Mouse (Mus musculus) MN1 (cell line): Measurements from ENCODE around the gene Rftn1.

Experiments used
- DNase-seq: peaks from one replicate; pipeline ENCODE4 v3.0.0-alpha.2; 2016; ENCODE audit warnings: low spot score

Gene Rftn1

GRCm38 (mm10) chr17:50021400-50021799, 169.1 kb downstream of the Rftn1 start:
- DNase-seq = no peak

- DNase-seq = no peak
Observed at GRCm38 (mm10) chr17:50020211-50021001, 170.1 kb downstream of the Rftn1 start.

GRCm38 (mm10) chr17:50019819-50020210, 170.7 kb downstream of the Rftn1 start:
- DNase-seq = no peak

- no peak for DNase-seq
Observed at GRCm38 (mm10) chr17:50019090-50019489, 171.4 kb downstream of the Rftn1 start.

DNA sequence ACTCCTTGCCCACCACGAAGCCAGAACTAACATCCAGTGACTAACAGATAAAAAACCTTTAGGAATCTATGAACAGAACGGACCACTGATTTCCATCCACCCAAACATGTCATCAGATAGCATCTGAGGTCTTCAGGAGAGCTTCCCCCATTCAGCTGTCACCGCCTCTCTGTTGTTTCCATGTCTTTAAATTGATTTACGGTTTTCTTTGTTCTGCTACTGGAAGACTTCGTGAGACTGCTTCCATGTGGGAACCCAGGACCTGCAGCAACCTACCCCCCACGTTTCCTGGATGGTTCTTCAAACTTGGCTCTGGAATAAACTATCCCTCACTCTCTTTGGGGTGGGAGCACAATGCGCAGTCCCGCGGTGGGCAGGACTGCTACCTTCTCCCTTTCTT, 175.8 kb downstream of the Rftn1 start:
- DNase-seq = no peak

DNA sequence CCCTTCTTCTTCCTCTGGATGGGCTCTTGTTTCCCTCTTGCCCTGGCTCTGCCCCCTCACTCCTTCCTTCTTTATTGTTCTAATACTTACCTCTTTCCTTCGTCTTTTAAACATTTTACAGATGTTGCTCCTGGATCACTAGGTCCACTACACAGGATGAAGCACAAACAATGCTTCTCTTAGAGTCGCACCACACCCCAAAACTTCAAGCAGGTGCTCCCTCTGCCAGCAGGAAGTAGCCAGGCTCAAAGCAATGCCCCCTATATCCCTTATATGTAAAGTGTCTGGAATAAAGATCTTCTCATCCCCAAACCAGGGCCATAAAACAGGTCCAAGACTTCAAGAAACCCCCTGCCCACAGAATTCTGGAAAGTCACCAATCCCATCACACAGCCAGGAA, 176.6 kb downstream of the Rftn1 start:
- no peak for DNase-seq

DNA sequence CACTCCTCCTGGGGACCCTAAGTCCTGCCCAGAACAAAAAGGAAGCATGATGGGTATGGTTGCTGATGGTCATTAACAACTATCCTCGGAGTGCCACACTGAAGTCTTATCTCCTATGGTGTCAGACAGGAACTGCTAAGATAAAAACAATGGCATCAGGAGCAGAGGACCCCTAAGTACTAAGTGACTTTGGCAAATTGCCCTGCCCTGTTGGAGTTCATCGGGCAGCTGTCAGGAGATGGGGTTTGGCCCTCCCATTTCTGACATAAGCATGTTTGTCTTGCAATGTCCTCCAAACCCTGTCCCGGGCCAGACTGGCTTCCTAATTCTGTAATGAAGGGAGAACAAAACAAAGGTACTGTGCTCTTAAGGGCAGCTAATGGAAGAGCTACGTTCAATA, 180.4 kb downstream of the Rftn1 start:
- DNase-seq = no peak

DNA sequence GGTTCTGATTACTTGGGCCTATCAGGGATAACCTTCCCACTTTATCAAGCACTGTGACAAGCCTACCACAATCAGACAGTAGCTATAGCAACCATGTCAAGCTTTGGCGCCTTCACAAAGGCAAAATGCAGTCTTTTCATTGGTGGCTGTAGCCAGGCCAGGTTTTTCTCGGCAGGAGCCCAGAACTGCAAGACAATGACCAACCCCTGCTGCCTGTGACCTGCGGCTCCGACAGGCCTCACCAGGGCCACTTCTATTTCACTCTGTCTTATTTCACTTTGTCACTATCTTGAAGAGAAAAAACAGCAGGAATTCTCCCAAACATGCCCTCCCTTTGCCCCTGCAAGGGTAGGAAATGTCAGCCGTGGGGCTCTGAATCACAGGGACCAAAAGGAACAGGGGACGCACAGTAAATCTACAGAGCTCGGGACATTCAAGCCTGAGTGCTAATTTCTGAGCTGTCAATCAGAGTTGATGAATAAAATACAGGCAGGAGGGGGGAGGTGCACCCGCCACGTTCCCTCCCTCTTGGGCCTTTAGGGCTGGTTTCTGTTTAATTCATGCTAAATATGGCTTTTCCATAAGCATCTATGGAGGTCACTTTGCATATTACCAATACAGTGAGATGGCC, 183.6 kb downstream of the Rftn1 start:
- DNase-seq = no peak

GRCm38 (mm10) chr17:50006338-50006720, 184.1 kb downstream of the Rftn1 start:
- no peak for DNase-seq

- DNase-seq = no peak
Observed at GRCm38 (mm10) chr17:50003156-50003555, 187.3 kb downstream of the Rftn1 start.

GRCm38 (mm10) chr17:50002171-50002570, 188.3 kb downstream of the Rftn1 start:
- no peak for DNase-seq

GRCm38 (mm10) chr17:50001754-50002153, 188.7 kb downstream of the Rftn1 start:
- no peak for DNase-seq

DNA sequence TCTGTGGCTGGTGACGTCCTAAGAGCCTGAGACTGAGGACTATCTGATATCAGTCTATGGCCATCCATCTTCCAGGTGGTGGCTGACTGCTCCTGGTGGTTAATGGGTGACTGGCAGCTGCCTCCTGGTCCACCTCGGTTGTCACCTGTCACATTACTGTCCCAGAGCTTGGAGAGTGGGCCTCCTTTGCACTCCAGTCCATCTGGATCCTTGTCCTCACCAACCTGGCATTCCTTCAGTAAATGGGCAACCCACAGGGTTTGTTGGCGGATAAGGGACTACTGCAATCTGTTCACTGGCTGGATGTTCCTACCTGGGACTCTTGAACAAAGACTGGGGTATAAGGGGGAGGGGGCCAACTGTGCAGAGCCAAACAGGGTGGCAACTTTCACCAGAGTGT, 189.9 kb downstream of the Rftn1 start:
- no peak for DNase-seq

DNA sequence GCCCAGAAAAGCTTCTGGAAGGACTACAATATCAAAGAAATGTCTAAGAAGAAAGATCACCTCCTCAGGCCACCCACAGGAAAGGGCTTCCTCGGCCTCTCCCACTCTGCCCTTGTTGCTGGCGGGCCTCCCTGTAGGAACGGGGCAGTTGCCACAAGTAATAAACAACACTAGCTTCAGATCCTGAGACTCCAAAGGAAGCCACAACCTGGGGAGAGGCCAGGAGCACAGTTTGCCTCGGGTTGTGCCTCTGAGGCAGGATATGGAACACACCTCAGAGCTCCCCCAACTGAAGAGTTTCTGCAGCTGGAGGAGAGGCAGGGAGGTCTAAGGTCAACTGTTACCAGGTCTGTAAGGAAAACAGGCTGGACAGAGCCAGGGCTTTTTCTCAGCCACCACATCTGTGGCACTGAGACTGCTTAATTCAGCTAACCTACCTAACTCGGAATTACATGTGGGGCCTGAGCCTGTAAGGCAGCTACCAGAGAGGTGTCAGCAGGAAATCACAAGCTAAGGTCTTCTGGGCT, 193.8 kb downstream of the Rftn1 start:
- DNase-seq = no peak

- no peak for DNase-seq
Observed at GRCm38 (mm10) chr17:49996097-49996496, 194.4 kb downstream of the Rftn1 start.

GRCm38 (mm10) chr17:49995226-49995625, 195.2 kb downstream of the Rftn1 start:
- DNase-seq = no peak

- DNase-seq = no peak
Observed at GRCm38 (mm10) chr17:49993631-49994030, 196.8 kb downstream of the Rftn1 start.

DNA sequence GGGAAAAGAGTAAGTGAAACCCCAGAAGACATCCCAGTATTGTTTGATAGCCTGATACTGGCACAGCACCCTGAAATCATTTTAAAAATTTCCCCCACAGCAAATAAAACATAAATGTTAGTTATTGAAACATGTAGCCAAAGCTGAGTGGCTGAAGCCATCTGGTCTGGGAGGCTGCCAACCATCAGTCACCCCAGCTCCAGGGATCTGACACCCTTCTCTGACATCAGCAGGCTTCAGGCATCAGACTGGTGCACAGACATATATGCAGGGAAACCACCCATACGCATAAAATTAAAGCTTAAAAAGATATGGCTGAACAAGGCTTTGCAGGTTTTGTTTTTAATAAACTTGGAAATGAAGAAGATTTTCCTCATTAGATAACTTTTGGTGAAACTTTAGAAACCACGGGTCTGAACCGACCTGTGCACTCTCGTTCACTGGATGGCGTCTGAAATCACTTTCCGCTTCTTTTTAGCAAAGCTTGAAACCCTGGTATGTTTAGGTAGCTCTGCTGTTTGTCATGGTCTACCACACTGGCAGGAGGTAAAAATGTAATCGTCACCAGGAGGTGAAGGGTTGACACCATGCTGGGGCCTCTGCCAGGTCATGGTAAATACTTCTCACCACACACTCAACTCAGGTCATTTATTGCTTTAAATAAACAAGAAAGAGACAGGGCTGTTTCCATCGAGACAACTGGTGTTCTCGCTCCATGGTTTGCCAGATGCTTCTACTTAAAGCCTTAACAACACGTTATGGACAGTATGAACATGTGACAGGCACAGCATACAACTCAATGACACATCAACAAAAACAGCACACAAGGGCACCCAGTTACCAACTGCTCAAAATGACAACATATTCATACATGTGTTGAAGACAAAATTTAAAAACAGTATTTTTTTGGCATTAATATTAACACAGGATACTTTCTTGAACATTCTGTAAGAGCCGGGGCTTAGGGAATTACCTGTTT, 197.6 kb downstream of the Rftn1 start:
- no peak for DNase-seq

DNA sequence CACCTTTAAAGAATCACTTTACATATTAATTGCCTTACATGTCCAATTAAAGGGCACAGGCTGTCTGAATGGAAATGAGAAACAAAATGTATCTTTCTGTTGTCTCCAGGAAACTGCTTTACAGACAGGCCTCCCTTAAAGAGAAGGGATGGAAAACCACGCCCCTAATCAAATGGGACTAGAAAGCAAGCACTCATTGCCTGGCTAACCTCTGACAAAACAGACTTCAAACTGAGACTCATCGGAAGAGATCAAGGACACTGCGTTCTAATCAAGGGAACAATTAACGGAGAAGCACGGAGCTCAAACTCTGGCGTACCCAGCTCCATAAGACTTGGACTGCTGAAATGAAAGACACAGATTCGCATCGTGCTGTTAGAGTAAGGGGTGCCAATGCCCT, 200.9 kb downstream of the Rftn1 start:
- no peak for DNase-seq

GRCm38 (mm10) chr17:49987095-49987494, 203.4 kb downstream of the Rftn1 start:
- DNase-seq = no peak

DNA sequence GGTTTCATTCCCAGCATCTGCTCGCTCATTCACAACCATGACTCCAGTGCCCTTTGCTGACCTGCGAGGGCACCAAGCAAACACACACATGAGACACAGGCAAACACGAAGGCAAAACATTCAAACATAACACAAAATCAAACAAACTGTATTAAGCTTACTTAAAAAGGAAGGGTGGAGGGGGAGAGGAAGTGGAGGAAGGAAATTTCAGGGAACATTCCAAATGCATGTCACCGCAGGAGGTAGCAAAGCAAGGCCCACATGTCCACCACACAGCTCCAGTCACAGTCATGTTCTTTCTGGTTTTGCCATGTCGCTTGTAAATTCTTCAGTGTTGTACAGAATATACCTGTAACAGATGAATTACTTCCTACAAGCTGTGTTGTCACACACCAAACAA, 207.0 kb downstream of the Rftn1 start:
- DNase-seq = no peak

DNA sequence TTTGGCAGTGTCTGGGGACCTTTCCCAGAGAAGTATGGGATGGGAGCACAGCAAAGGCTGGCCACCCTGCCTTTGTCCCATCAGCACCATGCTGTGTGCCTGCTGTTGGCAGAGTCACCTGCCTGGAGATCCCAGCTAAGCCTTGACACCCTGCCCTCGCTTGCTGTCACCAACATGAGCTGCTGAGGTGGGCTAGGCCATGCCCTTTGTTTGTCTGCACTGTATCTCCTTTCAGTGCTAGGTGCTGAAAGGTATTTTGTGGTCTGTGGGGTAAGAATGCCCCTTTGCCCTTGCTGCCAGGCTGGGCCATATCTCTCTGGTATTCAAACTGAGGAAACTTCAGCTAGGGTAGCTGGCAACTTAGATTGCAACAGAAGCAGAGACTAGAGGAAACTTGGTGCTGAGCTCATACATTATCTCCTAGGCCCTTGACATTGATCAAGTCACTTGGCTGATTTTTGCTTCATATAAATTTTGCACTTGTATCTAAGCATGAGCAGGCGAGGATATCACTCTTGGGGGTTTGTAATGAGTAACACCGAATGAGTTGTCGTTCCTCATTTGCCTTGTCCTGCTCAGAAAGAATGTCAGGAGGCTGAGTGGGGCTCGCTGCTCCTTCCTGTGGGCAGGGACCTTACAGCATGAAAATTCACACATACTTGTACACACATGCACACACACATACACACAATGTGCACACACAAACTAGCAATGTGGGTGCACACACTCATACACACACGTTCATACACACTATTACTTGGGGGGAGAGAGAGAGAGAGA, 207.7 kb downstream of the Rftn1 start:
- DNase-seq = no peak
